Mouse (Mus musculus) brain, adult 2 months (tissue): ENCODE measurements around the gene Nr3c2.

ENCODE experiments used
- DNase-seq: peaks from one replicate; pipeline ENCODE4 v3.0.0; 2011; ENCODE audit warnings: low read depth, low spot score

Gene Nr3c2

GRCm38 (mm10) chr8:77170439-77170759 lies 271.2 kb downstream of the Nr3c2 start:
- DNase-seq = no peak

DNA sequence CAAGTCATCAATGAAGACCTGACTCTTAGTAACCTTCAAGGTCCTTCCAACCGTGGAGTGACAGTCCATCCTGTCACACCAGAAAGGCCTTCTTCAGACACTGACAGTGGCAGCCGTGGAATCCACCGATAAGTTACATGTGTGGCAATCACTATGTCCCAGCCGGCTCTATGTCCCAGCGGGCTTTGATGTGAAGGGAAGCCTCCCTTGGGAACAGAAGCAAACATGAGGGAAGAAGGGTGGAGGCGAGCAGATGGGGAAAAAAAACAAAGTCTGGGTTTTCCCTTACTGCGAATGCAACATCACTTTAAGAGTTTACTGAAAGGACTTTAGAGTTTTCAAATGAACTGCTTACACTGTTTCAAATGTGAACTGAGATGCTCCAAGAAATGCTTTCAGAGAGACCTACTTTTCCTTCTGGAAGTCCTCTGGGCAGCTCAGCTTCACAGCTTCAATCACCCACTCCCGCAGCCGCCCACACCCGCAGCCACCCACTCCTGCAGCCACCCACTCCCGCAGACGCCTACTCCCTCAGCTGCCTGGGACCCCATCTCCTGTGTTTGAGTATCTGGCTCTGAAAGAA lies 273.9 kb downstream of the Nr3c2 start:
- peak; percentile 20 for DNase-seq

GRCm38 (mm10) chr8:77173736-77174135 lies 274.5 kb downstream of the Nr3c2 start:
- DNase-seq = no peak

DNA sequence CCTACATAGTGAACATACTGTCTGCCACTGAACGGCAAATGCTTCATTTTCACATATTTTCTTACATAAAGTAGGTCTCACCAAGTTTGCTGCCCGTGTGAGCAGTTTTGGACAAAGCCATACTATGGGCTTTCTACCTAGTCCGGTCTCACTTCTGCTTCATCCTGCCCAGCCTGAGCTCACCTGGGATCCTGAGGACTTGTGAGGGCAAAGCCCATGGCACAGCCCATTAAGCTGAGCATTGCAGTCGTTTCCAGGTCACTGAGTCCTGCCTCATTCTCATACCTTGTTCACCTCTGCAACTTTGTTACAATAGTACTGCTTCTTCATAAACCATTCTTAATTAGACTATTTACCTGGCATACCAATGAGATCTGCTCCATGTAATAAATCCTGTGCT lies 276.2 kb downstream of the Nr3c2 start:
- DNase-seq = no peak

DNA sequence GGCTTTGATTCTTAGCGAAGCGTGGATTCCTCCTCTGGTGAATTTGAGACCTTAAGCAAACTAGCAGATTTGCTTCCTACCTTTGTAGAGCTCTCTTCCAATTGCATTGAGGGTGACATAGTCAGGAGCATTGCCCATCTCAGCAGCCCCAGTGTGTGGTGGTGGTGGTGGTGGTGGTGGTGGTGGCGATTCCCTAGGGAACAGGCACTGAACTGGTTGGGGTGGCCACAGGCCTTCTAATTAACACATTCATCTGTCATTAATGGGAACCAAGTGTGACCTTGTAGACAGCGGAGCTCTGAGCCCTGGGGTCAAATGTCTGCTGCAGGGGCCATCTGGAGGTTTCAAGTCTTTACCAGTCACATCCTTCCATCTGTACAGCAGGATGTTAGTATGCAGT lies 277.1 kb downstream of the Nr3c2 start:
- DNase-seq = no peak

DNA sequence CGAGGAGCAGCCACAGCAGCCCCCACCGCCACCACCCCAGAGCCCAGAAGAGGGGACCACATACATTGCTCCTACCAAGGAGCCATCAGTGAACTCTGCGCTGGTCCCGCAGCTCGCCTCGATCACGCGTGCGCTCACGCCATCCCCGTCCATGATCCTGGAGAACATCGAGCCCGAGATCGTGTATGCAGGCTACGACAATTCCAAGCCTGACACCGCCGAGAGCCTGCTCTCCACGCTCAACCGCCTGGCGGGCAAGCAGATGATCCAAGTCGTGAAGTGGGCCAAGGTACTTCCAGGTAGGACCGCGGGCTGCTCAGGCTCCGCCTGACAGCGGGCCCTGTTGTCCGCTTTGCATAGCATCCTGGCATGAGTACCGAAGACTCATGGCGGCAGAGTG lies 286.6 kb downstream of the Nr3c2 start:
- no peak for DNase-seq

DNA sequence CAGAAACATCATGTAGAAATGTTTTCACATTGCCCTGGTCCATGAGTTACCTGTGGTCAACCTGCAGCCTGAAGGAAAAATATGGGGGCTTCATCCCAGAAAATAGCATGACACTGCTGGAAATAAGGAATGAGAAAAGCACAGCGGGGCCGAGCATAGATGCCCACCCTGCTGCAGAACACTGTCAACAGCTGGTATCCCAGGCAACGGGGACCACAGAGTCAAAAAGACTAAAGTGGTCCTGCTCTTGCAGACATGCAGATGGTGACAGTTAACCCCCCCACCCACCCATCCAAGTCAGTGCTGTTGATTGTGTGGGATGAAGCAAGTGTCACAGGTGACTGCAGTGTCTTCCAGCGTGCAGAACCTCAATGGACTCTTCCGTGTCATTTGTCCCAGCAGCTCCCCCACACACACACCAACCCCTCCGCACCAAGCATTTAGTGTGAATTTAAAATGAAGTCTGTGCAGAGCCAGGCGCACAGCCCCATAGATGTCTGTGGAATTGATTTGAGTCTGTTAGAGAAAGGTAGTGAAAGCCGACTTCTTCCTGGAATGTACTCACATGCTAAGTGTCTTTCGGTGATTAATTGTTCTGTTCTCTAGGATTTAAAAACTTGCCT lies 287.8 kb downstream of the Nr3c2 start:
- peak; percentile 22 for DNase-seq

DNA sequence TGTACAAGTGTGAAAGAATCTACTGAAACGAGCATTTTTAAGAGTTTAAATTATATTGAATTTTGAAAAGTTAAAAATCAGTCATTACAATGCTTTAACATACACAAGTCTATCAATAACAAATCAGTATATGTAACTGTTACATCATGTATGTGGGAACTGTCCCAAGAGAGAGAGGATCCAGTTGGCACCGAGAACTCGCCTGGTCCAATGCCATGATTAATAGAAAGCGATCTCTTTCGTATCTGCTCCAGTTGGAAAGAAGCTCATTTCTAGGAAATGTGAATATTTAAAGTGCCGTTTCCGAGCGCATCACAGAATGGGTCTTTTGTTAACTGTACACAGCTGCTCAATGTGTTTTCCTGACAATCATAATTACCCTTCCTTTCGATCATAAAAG lies 288.5 kb downstream of the Nr3c2 start:
- DNase-seq = peak; percentile 24

DNA sequence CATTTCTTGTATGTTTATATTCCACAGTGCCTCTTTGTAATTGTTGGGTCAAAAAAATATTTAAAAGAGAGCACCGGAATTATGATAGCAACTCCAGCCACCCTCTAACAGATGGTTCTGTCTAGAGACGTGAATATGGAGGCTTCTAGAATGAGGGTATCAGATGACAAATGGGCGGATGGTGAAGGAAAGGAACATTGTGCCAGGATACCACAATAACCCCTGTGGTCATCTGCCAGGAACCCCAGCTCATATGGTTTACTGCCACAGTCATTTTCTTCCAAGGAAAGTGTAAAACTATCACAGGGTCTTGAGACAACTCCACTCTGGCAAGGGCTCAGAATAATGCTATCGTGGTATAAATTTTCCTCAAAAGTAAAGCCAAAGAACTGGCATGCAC lies 289.1 kb downstream of the Nr3c2 start:
- no peak for DNase-seq

DNA sequence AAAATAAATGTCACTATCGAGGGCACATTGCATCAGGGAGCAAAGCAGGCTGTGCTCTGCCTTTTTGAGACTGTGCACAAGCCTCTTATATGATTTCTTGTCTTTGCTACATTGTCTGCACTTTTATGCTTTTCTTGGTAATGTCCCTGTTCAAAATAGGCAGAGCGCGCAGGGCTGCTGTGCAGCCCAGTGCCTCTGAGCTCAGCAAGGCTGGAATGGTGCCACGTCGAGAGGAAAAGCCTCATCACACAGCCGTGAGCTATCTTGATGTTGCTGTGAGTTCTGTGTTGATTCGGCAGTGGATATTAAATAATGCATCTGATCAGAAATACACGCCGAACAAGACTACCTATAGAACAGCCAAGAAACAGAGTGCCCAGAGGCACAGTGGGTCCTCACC lies 290.1 kb downstream of the Nr3c2 start:
- DNase-seq = peak; percentile 72

DNA sequence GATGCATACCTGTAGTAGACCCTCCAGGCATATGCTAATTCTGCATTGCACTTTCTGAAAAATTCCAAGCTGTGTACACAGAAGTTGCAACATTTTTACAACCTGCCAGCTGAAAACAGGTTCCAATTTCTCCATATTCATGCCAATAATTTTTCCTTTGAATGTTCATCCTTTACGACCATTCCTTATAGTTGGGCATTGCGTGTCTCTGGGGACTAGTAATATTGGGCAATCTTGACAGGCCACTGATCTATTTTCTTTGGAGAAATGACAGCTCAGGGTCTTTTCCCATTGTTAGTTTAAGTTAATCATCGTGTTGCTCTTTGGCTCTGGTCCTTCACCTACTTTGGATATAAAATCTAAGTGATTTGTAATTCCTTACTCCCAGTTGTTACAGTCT lies 291.2 kb downstream of the Nr3c2 start:
- no peak for DNase-seq

DNA sequence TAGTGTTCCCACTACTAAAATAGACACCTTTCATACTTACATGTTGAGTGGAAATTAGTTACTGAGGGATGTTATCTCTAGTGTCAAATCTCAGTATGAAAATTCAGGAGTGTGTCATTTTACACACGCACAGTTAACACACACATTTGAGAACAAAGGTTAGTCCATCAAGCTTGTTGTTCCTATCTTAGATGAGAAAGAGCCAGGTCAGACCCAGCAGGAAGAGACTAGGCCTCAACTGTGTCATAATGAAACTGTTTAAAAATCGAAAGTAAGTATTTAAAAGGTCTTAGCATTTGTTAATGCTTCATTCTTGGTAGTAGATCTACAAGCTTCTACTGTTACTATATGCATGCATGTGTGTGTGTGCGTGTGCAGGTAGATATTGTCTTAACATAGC lies 310.1 kb downstream of the Nr3c2 start:
- DNase-seq = no peak

DNA sequence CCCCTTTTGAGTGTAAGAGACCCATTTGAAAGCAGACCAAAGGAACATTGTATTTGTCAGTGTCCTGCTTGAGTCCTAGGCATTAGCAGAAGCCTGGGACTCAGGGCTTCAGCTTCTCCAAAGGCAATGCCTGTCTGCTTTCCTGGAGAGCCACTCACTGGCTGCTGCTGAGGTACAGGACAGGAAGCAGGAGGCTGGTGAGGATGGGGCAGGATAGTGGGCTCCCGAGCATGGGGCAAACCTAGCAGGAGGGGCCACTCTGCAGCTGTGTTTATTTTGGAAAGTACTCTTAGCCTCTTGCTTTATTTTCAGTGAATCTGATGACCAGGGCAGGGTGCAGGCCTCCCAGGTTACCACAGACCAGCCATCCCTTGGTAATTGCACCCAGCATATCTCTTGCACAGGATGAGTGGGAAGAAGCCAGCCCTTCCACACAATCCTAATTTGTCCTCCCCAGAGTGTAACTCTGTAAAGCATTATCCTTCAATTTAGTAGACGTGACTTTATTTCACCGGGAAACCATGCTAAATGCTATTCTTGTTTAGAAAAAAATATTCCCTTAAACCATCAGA lies 314.7 kb downstream of the Nr3c2 start:
- DNase-seq = no peak

DNA sequence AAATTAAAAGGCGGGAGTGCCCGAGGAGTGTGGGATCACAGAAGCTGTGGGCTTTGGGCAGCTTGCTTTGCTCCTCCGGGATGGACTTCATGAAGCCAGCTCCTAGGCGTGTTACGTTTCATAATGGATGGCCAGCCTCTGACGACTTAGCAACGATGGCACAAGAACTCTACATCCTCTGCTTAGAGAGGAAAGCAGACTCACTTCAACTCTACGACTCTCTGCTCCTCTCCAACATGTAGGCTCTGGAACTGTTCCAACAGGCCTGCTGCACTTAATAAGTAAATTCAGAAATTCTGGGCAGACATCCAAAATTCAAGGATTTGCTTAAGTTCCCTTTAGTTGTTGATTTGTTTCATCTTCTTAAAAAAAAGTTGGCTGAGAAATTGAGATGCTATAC lies 315.4 kb downstream of the Nr3c2 start:
- peak; percentile 87 for DNase-seq

- no peak for DNase-seq
Measured at GRCm38 (mm10) chr8:77215191-77215590, 315.9 kb downstream of the Nr3c2 start.

GRCm38 (mm10) chr8:77223123-77223522 lies 323.9 kb downstream of the Nr3c2 start:
- DNase-seq = no peak

DNA sequence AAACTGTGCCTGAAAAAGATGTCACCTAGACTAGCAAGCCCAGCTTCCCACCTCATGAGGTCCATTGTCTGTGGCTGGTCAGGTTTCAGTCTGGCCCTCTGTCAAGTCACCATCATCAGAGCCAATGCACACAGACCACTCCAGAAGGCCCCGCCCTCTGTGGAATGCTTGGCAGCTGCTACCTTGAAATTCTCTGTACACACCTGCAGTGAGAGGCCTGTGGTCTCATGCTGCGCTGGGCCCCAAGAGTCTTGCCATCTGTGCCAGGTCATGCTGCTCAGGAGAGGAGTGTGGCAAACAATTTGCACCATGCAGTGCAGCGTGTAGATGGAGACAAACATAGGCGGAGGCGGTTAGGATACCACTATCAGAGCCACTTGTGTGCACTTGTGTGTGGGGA lies 328.5 kb downstream of the Nr3c2 start:
- peak; percentile 49 for DNase-seq

GRCm38 (mm10) chr8:77228688-77229087 lies 329.4 kb downstream of the Nr3c2 start:
- peak; percentile 25 for DNase-seq

DNA sequence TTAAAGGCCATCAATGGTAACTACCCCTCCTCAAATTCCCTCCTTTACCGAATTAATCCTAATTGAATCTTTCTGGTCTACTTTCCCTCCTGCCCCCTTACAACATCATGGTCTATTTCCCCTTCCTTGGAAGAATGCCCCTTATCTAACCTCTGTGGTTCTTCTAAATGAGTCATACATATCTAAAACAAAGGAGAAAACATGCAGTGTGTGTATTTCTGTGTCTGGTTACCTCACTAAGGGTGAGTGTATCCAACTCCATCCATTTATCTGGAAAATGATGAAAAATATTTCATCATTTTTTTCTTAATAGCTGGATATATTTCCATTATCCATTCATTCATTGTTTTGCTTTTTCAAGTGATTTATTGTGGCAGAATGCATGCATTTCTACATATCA lies 332.0 kb downstream of the Nr3c2 start:
- no peak for DNase-seq

DNA sequence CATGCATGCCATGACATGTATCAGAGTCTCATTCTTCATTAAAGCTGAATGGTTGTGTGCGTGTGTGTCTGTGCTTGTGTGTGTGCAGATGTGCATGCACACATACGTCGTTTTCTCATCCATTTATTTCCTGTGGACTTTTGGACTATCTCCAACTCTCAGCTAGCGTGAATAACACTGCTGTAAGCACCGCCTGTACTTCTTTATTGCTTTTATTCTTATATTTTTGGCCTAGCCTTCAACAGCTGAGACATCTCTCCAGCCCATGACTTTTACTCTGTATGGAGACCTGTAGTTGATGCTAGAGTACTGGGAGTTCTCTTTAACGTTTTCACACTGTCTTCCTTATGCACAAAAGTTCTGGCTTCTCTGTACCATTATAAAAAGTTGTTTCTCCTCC lies 332.6 kb downstream of the Nr3c2 start:
- no peak for DNase-seq

DNA sequence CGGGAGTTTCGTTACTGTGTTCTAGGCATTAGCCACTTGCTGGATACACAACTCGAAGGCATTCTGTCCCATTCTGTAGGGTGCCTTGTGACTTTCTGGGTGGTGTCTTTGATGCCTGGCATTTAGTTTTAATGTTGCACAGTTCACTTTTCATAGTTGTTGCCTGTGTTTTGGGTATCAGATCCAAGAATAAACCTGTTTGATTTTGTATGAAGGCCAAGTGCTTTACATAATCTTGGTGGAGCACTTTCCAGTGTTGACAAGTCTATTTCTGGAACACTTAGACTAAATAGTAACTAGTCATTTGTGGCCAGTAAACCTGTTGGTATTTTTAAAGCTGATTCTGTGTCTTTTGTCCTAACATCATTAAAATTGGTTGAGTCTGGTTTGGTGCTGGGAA lies 333.2 kb downstream of the Nr3c2 start:
- DNase-seq = peak; percentile 14

- peak; percentile 43 for DNase-seq
Measured at GRCm38 (mm10) chr8:77236701-77237100, 337.5 kb downstream of the Nr3c2 start.

- no peak for DNase-seq
Measured at GRCm38 (mm10) chr8:77239462-77239861, 340.2 kb downstream of the Nr3c2 start.

DNA sequence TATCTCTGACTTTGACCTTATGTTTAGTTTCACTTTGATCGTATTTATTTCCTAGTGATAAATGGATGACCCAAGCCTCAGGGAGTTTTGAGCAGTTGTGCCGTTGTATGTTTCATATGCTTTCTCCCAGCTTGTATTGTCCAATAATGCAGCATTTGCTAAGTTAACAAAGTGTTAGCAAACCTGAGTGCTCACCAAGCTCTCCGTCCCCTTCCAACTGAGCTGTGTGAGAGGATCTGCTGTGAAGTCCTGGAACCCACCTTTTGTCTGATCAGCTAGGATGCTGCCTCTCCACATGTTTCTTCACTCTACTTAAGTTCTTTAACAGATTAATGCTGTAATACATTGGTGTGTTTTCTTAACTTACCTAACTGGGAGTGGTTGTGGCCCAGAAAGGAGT lies 342.1 kb downstream of the Nr3c2 start:
- no peak for DNase-seq
